Mouse (Mus musculus): ENCODE measurements around the gene Arl8b.

DNA sequence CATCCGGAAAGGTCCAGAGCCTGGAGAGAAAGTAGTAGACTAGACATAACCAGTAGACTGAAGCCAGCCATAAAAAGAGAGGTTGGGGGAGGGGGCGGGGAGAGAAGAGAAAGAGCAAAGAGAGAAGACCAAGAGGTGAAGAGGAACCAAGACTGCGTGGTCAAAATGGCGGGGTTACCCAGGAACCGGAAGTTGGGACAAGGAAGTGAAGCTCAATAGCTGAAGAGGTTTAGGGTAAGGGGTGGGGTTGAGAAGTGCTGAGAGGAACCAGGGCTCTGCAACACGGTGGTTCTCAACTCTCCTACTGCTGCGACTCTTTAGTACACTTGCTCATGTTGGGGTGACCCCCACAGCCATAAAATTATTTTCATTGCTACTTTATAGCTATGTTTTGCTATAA is 27.0 kb upstream of the Arl8b start:
- no peak for TF ChIP-seq GATA1 (IDR thresholded peaks at IDR 0.05; ENCODE audit: borderline replicate concordance, low read length)
- TF ChIP-seq FLI1 (IDR thresholded peaks at IDR 0.05; ENCODE audit: low read length), result no peak
